Comparison of ENCODE assay signal across 8 mouse cellular contexts in the genomic region with DNA sequence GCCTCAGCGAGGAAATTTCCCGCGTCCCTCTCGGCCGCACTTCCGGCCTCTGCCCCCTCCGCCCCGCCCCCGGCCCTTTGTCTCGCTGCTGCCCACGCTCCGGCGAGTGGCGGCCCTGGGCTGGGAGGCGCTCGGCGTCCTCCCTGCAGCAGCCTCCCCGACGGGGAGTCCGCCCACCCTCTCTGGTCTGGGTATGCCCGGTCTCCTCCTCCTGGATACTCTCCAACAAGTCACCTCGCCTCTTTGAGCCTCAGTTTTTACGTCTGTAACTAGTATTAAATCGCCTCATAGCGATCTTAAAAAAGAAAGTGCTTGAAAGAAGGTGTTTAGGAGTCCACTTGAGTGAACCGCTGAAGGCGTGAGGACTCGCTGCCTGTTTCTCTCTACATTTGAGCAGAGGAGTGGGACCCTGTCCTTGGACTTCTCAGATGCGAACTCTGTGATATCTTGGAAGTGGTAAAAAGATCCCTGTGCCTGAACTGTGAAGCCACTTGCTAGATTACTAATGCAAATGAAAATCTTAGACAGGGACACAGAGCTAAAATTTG. TPM values are rescaled to one million over a fixed set of nuclear protein-coding genes. Genes with fewer than 3 reads are reported as not detected.
DNase-seq lines count a peak whose midpoint lies in the region; ATAC-seq lines count a peak whose summit lies in the region.

A gene (minus strand): TSS at position 11 of the 548 bp plus-strand sequence.

- no peaks in the 10 kb centered on the region for H3K36me3 ChIP-seq in neural tube, embryonic 11.5 days (ENCODE audit: control insufficient read depth, insufficient read depth, low read length)
- H3K36me3 ChIP-seq in neural tube, embryonic 12.5 days, result no peaks in the 10 kb centered on the region

- H3K27ac ChIP-seq in neural tube, embryonic 11.5 days (ENCODE audit: low read depth, low read length), result peak within 1 kb of the TSS; percentile 85
- H3K27ac ChIP-seq in neural tube, embryonic 12.5 days, result peak within 1 kb of the TSS; percentile 57; the same call in 1 of the 2 replicates

- 3% methylated on average over 24 of the region's 29 CpGs for WGBS in neural tube, embryonic 11.5 days
- WGBS in neural tube, embryonic 12.5 days, result 2% methylated on average over 29 of the region's 29 CpGs

- no peaks in the 10 kb centered on the region; the same call in 1 of the 2 replicates for H3K4me1 ChIP-seq in neural tube, embryonic 11.5 days (ENCODE audit: control insufficient read depth, insufficient read depth, low read length)
- H3K4me1 ChIP-seq in neural tube, embryonic 12.5 days, result peaks cover 35% of the 10 kb centered on the region

- no peaks in the 10 kb centered on the region for H3K9me3 ChIP-seq in neural tube, embryonic 11.5 days (ENCODE audit: control insufficient read depth, low read length)
- no peaks in the 10 kb centered on the region for H3K9me3 ChIP-seq in neural tube, embryonic 12.5 days

- H3K4me3 ChIP-seq in neural tube, embryonic 11.5 days (ENCODE audit: low read depth, low read length), result peak within 1 kb of the TSS; percentile 66
- peak within 1 kb of the TSS; percentile 72 for H3K4me3 ChIP-seq in neural tube, embryonic 12.5 days

- peak within 1 kb of the TSS; percentile 47 for H3K4me2 ChIP-seq in neural tube, embryonic 11.5 days (ENCODE audit: low read depth)
- H3K4me2 ChIP-seq in neural tube, embryonic 12.5 days (replicated peaks), result peak within 1 kb of the TSS; percentile 77

- H3K27me3 ChIP-seq in neural tube, embryonic 11.5 days (ENCODE audit: control insufficient read depth, insufficient read depth, low read length), result peaks cover 19% of the 10 kb centered on the region
- H3K27me3 ChIP-seq in neural tube, embryonic 12.5 days (replicated peaks), result peaks cover 44% of the 10 kb centered on the region

- peak; percentile 75 for ATAC-seq in neural tube, embryonic 11.5 days (ENCODE audit: insufficient read depth, low FRiP score, low TSS enrichment)
- ATAC-seq in neural tube, embryonic 12.5 days (ENCODE audit: low FRiP score, low read depth), result peak; percentile 81
- ATAC-seq in erythroid progenitor cell, adult 5-6 weeks (replicated peaks; ENCODE audit: low FRiP score, poor library complexity, severe bottlenecking), result no peak

- peak; percentile 65 for DNase-seq in cerebellum, adult 11 months
- DNase-seq in cerebellum, postnatal 4 days (ENCODE audit: low spot score in 2 of 2), result no peak
- no peak for DNase-seq in neural tube, embryonic 11.5 days (ENCODE audit: low spot score)
- DNase-seq in neural tube, embryonic 10.5 days (ENCODE audit: extremely low spot score, low spot score), result no peak
- no peak for DNase-seq in layer of hippocampus, postnatal 25 days (ENCODE audit: extremely low spot score in 1 of 2, low spot score in 1 of 2)
- DNase-seq in thymus, postnatal 25 days, result no peak

- peak within 1 kb of the TSS; percentile 66 for H3K9ac ChIP-seq in neural tube, embryonic 11.5 days (ENCODE audit: low read length)
- peak within 1 kb of the TSS; percentile 80 for H3K9ac ChIP-seq in neural tube, embryonic 12.5 days

RNA-seq across cellular contexts. Expression of the gene that starts here (rescaled TPM):
- polyA plus RNA-seq in neural tube, embryonic 11.5 days (2014; fragmentation: Nextera tagmentation; extraction: Ambion mirVana), result 13.3 and 14.5 TPM in 2 replicates
- total RNA-seq in layer of hippocampus, postnatal 25 days (2021), result 100 to 1,000 TPM; 149 to 152 TPM
- 29.5 and 37.6 TPM in 2 replicates for polyA plus RNA-seq in neural tube, embryonic 12.5 days (2016; fragmentation: Nextera tagmentation; extraction: Ambion mirVana)
- total RNA-seq in erythroid progenitor cell, adult 5-6 weeks (2015; ENCODE audit: low replicate concordance), result not detected in 2 replicates
- total RNA-seq in erythroid progenitor cell, adult 5-6 weeks (2017; ENCODE audit: low replicate concordance), result not detected in 2 replicates

Comparison
In these comparisons a context has a peak if more than half of its experiments do, and no peak if none do; other contexts are left out.
1. RNA of the gene that starts here (total RNA-seq): 149 to 152 TPM in layer of hippocampus, postnatal 25 days; not detected in erythroid progenitor cell, adult 5-6 weeks; every median in the first group is over 100 times any median in the second.